Mouse (Mus musculus): ENCODE data around the gene Fga.

Fga gene

GRCm38 (mm10) chr3:83025475-83026301 lies at the start of gene Fga:
Gene Fga (plus strand): TSS chr3:83026076.
- DNase-seq = no peak

DNA sequence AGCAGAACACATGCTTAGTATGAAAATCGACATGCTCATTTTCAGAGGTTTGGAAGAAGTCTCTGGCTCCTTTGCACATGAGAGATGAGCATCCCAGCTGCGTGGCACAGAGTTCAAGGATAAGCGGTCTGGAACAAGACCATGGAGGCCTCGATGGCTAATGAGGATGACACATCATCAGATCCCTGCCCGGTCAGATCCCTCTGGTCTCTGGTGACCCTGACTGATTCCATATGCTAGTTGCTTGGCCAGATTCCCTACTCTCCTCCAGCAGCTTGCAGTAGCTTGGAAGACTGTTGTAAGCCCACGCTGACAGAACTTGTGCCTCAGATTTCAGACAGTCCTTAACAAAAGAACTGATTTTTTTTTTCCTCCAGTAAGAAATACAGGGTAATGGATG lies 45.1 kb upstream of the Fga start:
- peak; percentile 42 to 54 for DNase-seq

DNA sequence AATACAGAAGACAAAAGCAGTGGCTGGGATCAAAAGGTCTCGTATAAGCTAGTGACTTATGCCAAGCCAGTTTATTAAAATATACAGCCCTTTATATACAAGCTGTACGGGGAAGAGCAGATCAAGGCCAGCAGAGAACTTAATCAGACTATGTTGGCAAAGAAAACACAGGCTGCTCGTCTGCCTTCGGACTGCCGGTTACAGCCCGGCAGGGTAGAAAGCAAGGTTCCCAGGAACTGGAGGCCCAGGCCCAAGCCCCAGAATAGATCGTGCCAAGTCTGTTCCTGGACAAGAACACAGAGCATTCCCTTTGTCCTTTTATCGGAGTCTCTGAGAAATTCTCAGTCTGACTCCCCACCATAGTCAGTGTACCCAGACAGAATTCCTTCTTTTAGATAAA lies 44.0 kb upstream of the Fga start:
- DNase-seq = no peak

DNA sequence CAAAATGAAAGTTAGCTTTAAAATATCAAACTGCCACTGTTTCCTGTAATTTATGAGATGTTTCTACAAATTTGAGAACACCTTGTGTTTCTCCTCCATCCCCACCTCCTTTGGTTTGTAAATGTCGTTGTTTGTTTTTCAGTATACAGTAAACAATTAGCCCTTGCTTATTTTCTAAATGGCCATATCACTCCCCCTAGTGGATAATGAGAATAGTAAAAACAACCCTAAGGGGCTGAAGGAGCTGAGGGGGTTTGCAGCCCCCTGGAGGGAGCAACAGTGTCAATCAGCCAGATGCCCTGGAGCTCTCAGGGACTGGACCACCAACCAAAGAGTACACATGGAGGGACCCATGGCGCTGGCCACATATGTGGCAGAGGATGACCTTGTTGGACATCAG lies 41.0 kb upstream of the Fga start:
- no peak for DNase-seq

DNA sequence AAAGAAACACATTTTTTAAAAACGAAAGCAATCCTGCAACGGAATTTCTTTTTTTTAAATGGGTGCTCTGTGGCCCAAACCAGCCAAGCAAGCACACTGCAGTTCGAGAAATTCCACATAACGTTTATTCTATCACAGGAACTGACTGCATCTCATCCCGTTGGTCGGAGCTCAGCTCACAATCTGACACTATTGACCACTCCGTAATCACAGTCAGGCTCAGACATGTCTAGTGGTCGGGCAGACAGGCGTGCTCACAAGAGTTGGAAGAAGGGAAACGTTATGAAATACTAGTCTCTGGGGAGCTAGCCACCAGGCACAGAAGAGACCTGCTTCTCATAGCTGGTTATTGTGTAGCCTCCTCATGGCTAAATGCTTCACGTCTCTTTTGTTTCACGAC lies 33.9 kb upstream of the Fga start:
- no peak for DNase-seq

DNA sequence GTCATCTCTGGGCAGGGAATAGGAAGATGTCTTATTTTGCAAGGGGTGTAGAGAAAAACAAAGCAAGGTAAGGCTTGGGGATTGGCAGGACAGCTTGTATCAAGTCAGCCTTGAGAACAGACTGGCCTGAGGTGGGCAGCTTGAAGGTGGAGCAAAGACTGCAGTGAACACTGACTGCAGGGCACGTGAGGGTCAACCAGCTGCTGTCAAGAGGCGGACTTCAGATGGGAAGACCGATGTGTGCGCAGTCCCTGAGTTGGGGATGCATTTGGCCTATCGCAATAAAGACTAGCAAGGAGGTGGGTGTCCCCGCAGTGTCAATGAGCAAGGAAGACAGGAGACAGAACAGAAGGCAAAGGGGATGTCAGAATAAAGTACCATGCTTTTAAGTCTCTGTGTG lies 32.9 kb upstream of the Fga start:
- DNase-seq = no peak

- DNase-seq = peak; percentile 40 to 68
These were observed 30.5 kb upstream of the Fga start for GRCm38 (mm10) chr3:82995368-82995767.

- no peak for DNase-seq
These were observed 29.2 kb upstream of the Fga start for GRCm38 (mm10) chr3:82996656-82997055.

DNA sequence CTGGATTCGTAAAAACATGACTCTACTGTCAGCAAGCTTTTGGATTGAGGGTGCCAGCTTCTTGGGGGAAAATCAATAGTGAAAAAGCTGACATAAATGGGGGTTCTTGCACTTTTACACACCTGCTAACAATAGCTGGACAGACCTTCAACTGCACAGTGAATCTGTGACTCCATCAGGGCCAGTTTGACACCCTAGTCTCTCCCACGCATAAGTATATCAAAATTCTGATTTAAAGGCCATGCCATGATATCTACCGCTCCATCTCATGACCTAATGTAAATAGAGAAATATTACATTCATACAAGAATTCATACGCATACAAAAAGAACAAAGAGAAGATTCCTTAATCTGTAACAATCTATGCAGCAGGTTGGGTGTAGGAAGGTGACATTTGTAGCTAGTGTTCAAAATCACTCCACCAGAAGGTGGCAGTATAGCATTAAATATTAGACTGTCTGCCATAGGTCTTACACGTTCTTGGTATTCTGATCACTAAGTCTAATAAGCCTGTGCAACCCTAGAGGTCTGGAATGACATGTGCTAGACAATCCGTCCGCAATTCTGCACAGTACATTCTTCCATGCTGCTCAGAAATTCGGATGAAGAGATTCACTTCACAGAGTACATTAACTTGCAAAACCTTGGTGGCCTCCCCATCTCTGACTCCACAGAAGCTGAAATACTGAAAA lies 27.0 kb upstream of the Fga start:
- DNase-seq = peak in 1 of 2 experiments; percentile 48

DNA sequence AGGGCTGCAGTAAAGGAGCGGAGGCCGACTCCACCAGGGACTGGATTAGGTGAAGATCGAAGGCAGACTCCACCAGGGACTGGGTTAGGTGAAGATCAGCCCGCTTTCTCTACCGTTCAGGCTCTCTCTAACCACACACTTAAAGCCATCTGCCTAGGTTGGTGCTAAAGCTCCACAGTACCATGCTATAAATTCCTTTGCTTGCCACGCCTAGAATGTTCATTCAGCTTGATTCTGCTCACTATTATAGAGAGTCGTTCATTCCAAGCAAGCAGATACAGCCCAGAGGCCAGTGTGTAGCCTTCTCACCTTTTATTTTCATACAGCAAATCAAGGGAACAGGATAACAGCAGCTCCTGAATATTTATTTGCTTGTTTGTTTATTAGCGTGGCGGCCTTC lies 25.9 kb upstream of the Fga start:
- no peak for DNase-seq

- peak in 1 of 2 experiments; percentile 31 for DNase-seq
These were observed 23.7 kb upstream of the Fga start for GRCm38 (mm10) chr3:83002191-83002590.

DNA sequence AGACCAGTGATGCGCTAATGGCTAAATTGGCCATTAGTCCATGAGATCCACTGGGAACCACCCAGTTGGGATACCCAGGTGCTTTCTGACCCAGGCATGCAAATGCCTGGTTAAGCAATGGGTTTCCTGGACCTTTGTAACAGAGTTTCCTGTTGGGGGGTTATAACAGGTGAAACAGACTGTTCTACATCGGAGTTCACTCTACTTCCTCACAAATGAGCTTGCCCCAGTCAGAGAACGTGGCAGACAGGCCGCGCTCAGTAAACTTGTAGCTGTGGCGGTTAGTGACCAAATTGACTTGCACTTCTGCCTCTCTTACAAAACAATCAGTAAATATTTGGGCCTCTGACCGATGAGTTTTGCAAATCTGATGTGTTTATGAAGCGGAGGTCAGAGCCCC lies 22.8 kb upstream of the Fga start:
- no peak for DNase-seq

DNA sequence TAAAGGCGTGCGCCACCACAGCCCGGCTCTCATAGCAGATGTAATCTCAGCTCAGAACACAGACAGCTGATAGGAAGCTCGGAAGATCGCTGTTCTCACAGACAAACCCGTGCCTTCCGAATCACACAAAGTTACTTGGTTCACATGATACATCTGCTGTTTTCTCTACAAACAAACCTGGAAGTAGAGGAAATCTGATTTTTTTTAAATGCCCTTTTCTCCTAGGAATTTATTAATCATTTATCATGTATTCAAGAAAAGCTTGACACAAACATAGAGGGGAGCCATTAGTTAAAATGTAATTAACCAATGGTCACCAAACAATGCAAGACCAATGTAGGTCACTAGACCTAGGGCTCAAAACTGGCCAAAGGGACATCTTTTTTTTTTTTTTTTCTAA lies 21.1 kb upstream of the Fga start:
- DNase-seq = no peak

GRCm38 (mm10) chr3:83007557-83007956 lies 18.3 kb upstream of the Fga start, which contains the start of gene Fgg:
Gene Fgg (plus strand): TSS chr3:83007724.
- DNase-seq = no peak

GRCm38 (mm10) chr3:83010291-83010690 lies 15.6 kb upstream of the Fga start:
- no peak for DNase-seq

GRCm38 (mm10) chr3:83011136-83011535 lies 14.7 kb upstream of the Fga start:
- DNase-seq = no peak

DNA sequence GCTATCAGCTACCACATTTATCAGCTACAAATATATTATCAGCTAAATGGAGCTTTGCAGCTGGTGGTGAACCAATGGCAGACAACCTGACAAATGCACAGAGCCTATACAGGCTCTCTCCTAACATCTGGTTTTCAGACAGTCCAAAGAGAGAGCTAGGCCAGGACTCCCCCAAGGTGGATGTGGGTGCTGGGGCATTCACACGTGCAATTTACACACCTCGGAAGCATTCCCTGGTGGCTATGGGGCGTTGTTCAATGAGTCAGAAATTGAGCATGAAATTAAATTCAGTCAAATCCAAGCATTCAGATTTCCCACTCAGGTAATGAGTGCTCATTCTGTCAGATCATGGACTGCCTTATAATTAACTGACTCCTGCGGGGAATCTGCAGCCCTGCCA lies 14.3 kb upstream of the Fga start:
- no peak for DNase-seq

DNA sequence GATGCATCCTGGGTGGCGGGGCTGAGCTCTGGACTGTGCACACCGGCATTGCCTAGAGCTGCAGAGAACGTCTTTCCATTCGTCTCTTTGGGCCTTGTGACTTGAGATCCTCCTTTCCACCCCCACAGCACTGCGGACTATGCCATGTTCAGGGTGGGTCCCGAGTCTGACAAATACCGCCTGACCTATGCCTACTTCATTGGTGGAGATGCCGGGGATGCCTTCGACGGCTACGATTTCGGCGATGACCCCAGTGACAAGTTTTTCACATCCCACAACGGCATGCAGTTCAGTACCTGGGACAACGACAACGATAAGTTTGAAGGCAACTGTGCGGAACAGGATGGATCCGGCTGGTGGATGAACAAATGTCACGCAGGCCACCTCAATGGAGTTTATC lies 13.2 kb upstream of the Fga start:
- no peak for DNase-seq

- DNase-seq = no peak
These were observed 11.9 kb upstream of the Fga start for GRCm38 (mm10) chr3:83013951-83014350.

- no peak for DNase-seq
These were observed 9.6 kb upstream of the Fga start for GRCm38 (mm10) chr3:83016236-83016635.

DNA sequence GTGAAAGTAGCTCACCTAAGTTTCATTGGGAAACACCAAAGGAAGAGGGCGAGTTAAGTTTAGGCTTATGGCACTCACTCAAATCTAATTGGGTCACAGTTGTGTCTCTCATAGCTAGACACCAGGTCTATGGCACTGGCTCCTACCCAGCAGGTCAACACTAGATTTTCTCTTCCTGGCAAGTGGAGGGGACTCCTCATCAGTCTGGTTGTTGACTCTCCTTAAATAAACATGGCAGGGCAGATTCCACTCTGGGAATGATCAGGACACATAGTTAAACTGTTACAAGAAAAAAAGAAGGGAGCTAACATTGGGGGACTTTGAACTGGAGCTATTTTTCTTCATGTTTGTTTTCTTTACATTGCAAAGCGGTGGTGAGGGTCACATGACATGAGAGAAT lies 5.5 kb upstream of the Fga start:
- DNase-seq = no peak

- no peak for DNase-seq
These were observed 4.7 kb upstream of the Fga start for GRCm38 (mm10) chr3:83021176-83021575.

DNA sequence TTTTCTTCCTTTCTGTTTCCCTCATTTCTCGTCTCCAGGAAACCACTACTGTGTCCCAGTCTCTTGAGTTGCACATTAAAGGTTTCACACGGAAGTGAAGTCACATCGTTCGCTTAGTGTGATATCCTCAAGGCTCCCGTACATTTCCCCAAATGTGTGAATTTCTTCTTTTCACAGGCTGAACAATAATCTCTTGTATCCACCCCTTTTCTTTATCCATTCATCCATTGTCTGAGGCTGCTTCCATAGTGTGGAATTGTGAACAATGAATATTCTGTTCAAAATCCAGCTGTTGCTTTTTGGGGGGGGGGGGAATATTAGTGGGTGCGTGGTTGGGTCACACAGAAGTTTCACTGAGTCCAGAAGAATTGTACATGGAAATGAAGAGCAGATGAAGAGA lies 840 bp upstream of the Fga start:
- no peak for DNase-seq

GRCm38 (mm10) chr3:83027546-83028251 lies 1.8 kb downstream of the Fga start:
- DNase-seq = no peak
